Mouse (Mus musculus) spleen, adult 2 months (tissue): ENCODE results near the gene Zscan22. TPM values are rescaled to one million over a fixed set of nuclear protein-coding genes. Genes with fewer than 3 reads are reported as not detected.

Experiments used
- DNase-seq, 2 experiments: peaks; one replicate each; pipeline versions ENCODE4 v3.0.0 to v3.0.0-alpha.2; 2012 to 2021; ENCODE audit warnings: low spot score in 2 of 2, low read depth in 1 of 2
- H3K27ac ChIP-seq: fragments of 200-500 bp; 2 replicates; pipeline ENCODE4 v1.5.1; 2012; ENCODE audit warnings: low read length, inconsistent platforms; ENCODE audit not compliant: insufficient read depth
- H3K27me3 ChIP-seq: fragments of 200-500 bp; 2 replicates; pipeline ENCODE4 v1.6.1; 2012; ENCODE audit warnings: mild to moderate bottlenecking, moderate library complexity, low read length, inconsistent platforms; ENCODE audit not compliant: control insufficient read depth, insufficient read depth
- H3K36me3 ChIP-seq: fragments of 200-500 bp; 2 replicates; pipeline ENCODE4 v1.6.1; 2012; ENCODE audit warnings: mild to moderate bottlenecking, low read length, inconsistent platforms; ENCODE audit not compliant: control insufficient read depth, insufficient read depth
- H3K4me1 ChIP-seq: fragments of 200-500 bp; 2 replicates; pipeline ENCODE4 v1.6.1; 2011; ENCODE audit warnings: inconsistent platforms; ENCODE audit not compliant: control insufficient read depth, insufficient read depth, insufficient read length
- H3K4me3 ChIP-seq: fragments of 200-500 bp; 2 replicates; pipeline ENCODE4 v1.5.1; 2011; ENCODE audit warnings: mild to moderate bottlenecking, inconsistent platforms; ENCODE audit not compliant: insufficient read depth, insufficient read length; ENCODE audit errors: extremely low read depth
- CTCF ChIP-seq: fragments of 200-500 bp; IDR thresholded peaks from 2 replicates; pipeline ENCODE4 v1.5.1; 2011; ENCODE audit warnings: mild to moderate bottlenecking, inconsistent platforms; ENCODE audit not compliant: insufficient read depth, insufficient read length, insufficient replicate concordance; ENCODE audit errors: extremely low read depth
- POLR2A ChIP-seq: fragments of 200-500 bp; IDR thresholded peaks from 2 replicates; pipeline ENCODE4 v1.6.1; 2011; ENCODE audit warnings: low read depth, low read length, inconsistent platforms
- WGBS: fragments of 180-500 bp; shearing (Covaris S2); methylation state at CpG from one replicate; pipeline ENCODE4 v1.1.7; 2018; 5-methylcytosine and 5-hydroxymethylcytosine counted together
- polyA plus RNA-seq: library from polyadenylated mRNA; depleted of rRNA; stranded (reverse); fragments of >200 nt; gene quantifications from 2 replicates; pipeline ENCODE4 v1.2.3, GENCODE M21; 2012; rRNA removed

Zscan22 gene
- polyA plus RNA-seq, 1 experiment: 6.8 TPM

DNA sequence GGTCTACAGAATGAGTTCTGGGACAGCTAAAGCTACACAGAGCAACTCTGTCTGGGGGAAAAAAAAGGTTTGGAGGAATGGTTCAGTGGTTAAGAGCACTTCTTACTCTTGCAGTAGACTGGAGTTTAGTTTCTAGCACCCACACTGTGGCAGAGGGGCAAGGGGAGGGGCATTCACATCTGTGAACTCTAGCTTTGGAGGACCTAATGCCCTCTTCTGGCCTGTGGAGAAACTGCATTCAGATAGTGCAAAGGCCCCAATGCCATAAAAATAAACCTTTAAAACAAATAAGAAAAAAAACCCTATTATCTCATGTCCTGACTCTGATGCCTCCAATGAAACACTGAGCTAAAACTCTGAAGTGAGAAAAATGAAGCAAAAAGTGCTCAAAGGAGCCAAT is 45.9 kb downstream of the Zscan22 start:
- peak in 1 of 2 experiments; percentile 21 for DNase-seq

DNA sequence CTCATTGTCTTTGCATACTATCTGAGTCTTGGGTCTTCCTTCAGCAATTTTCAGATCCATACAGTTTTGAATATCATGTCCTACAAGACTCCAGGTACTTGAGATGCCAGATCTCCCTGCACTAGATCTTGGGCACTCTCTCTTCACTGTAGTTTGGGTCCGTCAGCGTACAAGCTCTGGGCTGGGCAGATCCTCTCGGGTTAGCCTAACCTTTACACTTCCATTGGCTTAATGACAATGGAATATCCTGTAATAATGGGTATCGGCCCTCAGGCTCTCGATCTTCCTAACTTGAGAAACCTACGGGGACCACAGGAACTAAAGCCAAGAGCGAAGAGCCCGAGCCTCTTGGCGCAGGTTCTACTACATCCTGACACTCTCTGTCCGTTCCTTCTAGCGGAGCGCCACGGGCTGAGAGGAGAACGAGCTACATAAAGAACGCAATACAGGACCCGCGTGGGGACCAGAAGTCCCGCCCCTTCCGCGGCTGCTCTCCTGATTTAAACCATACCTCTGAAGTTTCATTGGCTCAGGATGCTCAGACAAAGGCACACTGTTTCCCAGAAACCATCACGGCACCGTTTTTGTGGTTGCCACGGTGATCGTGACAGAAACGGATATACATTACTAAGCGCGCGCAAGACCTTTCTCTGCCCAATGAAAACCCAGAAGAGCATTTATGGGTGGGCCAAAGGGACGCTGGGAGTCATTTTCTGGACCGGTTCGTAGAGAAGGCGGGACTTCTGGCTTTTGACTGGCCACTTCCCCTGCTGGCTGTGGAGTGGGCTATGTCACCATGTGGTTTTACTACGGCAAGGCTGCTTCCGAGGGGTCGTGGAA is 51.6 kb downstream of the Zscan22 start:
- Histone ChIP-seq H3K27me3 (no peaks in the 10 kb centered on the region), H3K4me1 (peaks cover 4% of the 10 kb centered on the region; the same call in 1 of the 2 replicates), H3K27ac (peak overlapping the region; percentile 57), H3K36me3 (no peaks in the 10 kb centered on the region), H3K4me3 (peak overlapping the region; percentile 75)
- peak; percentile 93 to 98 for DNase-seq
- 7% methylated on average over 35 of the region's 35 CpGs for WGBS
- TF ChIP-seq CTCF (no peak), POLR2A (peak; percentile 34; the same call in 1 of the 2 replicates)

More for the DNA sequence above, 45.9 kb downstream of the Zscan22 start:
- Histone ChIP-seq H3K4me1 (no peaks in the 10 kb centered on the region), H3K27ac (no peak overlapping the region), H3K36me3 (no peaks in the 10 kb centered on the region), H3K27me3 (no peaks in the 10 kb centered on the region), H3K4me3 (no peak overlapping the region)
- TF ChIP-seq POLR2A (no peak), CTCF (no peak)

DNA sequence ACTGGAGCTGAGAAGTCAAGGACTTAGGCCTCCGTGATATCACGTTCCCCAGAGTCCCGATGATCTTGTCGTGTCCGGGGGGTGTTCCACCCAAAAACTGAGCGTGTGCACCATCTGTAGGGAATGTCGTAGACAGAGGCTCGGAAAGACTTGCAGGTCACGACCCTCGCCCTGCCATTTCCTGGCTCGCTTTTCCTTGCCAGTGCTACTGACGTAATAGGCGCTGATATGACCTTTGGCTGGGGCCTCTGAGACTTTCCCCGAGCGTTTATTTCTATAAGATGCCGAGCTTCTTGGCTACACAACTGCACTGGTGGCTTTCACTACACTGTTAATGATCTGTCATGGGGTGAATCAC is 52.2 kb downstream of the Zscan22 start:
- TF ChIP-seq POLR2A: no peak
- no peak for TF ChIP-seq CTCF
- peak overlapping the region; percentile 75 for H3K4me3 ChIP-seq
- H3K36me3 ChIP-seq: no peaks in the 10 kb centered on the region
- peak overlapping the region; percentile 57 for H3K27ac ChIP-seq
- peaks cover 4% of the 10 kb centered on the region; the same call in 1 of the 2 replicates for H3K4me1 ChIP-seq
- DNase-seq: no peak
- 2% methylated on average over 16 of the region's 16 CpGs for WGBS
- no peaks in the 10 kb centered on the region for H3K27me3 ChIP-seq

DNA sequence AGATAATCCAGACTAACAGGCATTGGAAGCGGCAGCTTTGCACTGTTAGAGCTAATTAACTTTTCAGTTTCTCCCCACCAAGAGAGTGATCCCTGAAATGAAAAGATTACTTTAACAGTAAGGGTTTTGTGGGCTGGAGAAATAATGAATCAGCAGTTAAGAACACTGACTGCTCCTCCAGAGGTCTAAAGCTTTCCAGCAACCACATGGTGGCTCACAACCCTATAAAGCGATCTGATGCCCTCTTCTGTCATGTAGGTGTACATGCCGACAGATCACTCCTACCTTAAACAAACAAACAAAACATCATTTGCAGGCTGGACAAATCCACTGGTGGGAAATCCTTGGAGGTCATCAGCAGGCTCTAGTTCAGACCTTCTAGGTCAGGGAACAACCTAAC is 57.3 kb downstream of the Zscan22 start:
- no peaks in the 10 kb centered on the region for H3K27me3 ChIP-seq

DNA sequence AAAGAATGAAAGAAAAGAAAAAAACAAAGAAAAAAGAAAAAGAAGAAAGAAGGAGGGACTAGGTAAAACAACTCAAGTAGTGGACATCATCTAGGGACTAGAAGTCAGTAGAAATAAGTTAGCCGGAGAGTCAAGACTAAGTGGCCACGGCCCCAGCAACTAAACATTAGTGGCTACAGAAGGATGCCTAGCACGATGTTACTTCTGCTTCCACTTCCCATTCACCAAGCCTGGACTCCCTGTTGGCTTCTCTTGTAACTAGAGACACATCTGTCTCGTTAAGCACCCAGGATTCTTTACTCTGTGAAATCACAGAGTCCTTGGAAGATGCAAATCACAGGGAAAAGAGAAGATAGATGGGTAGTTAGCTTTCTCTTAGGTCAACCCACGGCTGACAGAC is 59.9 kb downstream of the Zscan22 start:
- TF ChIP-seq CTCF: no peak
- no peaks in the 10 kb centered on the region for H3K27me3 ChIP-seq
- WGBS: 67% methylated on average over 5 of the region's 5 CpGs
- DNase-seq: no peak
- no peaks in the 10 kb centered on the region for H3K36me3 ChIP-seq
- H3K4me1 ChIP-seq: no peaks in the 10 kb centered on the region; the same call in 1 of the 2 replicates
- H3K27ac ChIP-seq: no peak overlapping the region
- H3K4me3 ChIP-seq: no peak overlapping the region

More for the DNA sequence above, 57.3 kb downstream of the Zscan22 start:
- Histone ChIP-seq H3K4me3 (no peak overlapping the region), H3K36me3 (no peaks in the 10 kb centered on the region), H3K27ac (no peak overlapping the region), H3K4me1 (peaks cover 4% of the 10 kb centered on the region; the same call in 1 of the 2 replicates)
- no peak for TF ChIP-seq CTCF
- no peak for TF ChIP-seq POLR2A
- WGBS: 33% methylated on average over 3 of the region's 3 CpGs
- no peak for DNase-seq

Other genes starting within 250 kb of the Zscan22 start
- not detected in 2 replicates for gene Vmn2r55, start 212.8 kb upstream of the Zscan22 start, polyA plus RNA-seq
- gene Vmn2r56, start 162.8 kb upstream of the Zscan22 start, polyA plus RNA-seq: not detected in 2 replicates
- 0.76 and 1.4 TPM in 2 replicates for gene Zscan18, start 94.2 kb upstream of the Zscan22 start, polyA plus RNA-seq
- 0.81 and 0.92 TPM in 2 replicates for gene Zfp329, start 79.0 kb upstream of the Zscan22 start, polyA plus RNA-seq
- gene Zfp110, start 63.1 kb upstream of the Zscan22 start, polyA plus RNA-seq: 9.5 and 12.4 TPM in 2 replicates
- 0.65 and 0.85 TPM in 2 replicates for gene Zfp128, start 16.6 kb upstream of the Zscan22 start, polyA plus RNA-seq
- 2,106 and 2,648 TPM in 2 replicates for gene Rps5, start 24.5 kb downstream of the Zscan22 start, polyA plus RNA-seq
- gene Rnf225, start 29.6 kb downstream of the Zscan22 start, polyA plus RNA-seq: 0.21 and 0.31 TPM in 2 replicates
- 3.7 and 4.7 TPM in 2 replicates for gene Zfp324, start 68.0 kb downstream of the Zscan22 start, polyA plus RNA-seq
- gene Zfp446, start 80.0 kb downstream of the Zscan22 start, polyA plus RNA-seq: 4.1 and 5.1 TPM in 2 replicates
- gene Slc27a5, start 100.4 kb downstream of the Zscan22 start, polyA plus RNA-seq: 0.21 TPM in 2 replicates
- 272 TPM in 2 replicates for gene Trim28, start 101.3 kb downstream of the Zscan22 start, polyA plus RNA-seq
- 24.5 and 34.5 TPM in 2 replicates for gene Zbtb45, start 112.2 kb downstream of the Zscan22 start, polyA plus RNA-seq
- 40.2 and 41.1 TPM in 2 replicates for gene Chmp2a, start 137.0 kb downstream of the Zscan22 start, polyA plus RNA-seq
- 62.7 and 90.8 TPM in 2 replicates for gene Ube2m, start 140.5 kb downstream of the Zscan22 start, polyA plus RNA-seq
- 0.76 and 1.1 TPM in 2 replicates for gene Mzf1, start 156.9 kb downstream of the Zscan22 start, polyA plus RNA-seq
- not detected in 2 replicates for gene Vmn1r85, start 197.4 kb downstream of the Zscan22 start, polyA plus RNA-seq
- not detected in 2 replicates for gene Vmn1r86, start 222.1 kb downstream of the Zscan22 start, polyA plus RNA-seq
- gene Vmn1r87, start 242.3 kb downstream of the Zscan22 start, polyA plus RNA-seq: not detected in 2 replicates